Mouse (Mus musculus): Measurements from ENCODE around the gene Vmn1r228. TPM values are rescaled to one million over a fixed set of nuclear protein-coding genes. Genes with fewer than 3 reads are reported as not detected.

Gene Vmn1r228
- not detected in 2 replicates for polyA plus RNA-seq (2015; fragmentation: Nextera tagmentation; extraction: Ambion mirVana)

DNA sequence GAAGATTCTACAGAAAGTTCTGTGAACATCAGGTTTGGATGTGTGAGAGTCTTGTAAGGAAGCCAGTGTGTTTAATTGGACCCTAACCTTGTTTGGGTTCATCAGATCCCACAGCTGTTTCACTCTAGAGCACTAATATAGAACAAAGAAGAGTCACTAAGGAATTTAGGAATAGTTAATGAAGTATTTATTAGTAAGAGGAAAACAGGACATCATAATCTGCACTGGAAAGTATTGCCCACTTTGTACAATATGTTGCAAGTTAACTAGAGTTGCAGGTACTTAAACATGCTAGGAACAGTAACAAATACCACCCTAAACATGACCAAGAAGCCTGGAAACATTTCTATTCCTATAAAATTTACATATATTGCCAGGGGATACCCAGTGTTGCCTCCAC lies at the start of gene Vmn1r228:
Vmn1r228 (minus strand) TSS at position 101 of the 400 bp plus-strand sequence.
- Histone ChIP-seq H3K4me3 (ENCODE audit: low read depth, low read length) (no peak within 1 kb of the TSS), H3K27me3 (ENCODE audit: insufficient read depth, low read length) (no peaks in the 10 kb centered on the region), H3K27ac (ENCODE audit: low read depth) (no peak within 1 kb of the TSS), H3K4me2 (ENCODE audit: low read depth, low read length) (no peak within 1 kb of the TSS), H3K9me3 (ENCODE audit: low read length) (no peaks in the 10 kb centered on the region), H3K9ac (replicated peaks) (no peak within 1 kb of the TSS), H3K4me1 (ENCODE audit: insufficient read depth) (no peaks in the 10 kb centered on the region), H3K36me3 (replicated peaks; ENCODE audit: insufficient read depth, low read length) (no peaks in the 10 kb centered on the region)
- no peak for TF ChIP-seq CTCF (IDR thresholded peaks at IDR 0.05; ENCODE audit: low read depth)
- TF ChIP-seq EP300 (IDR thresholded peaks at IDR 0.05; ENCODE audit: low read depth), result no peak
- DNase-seq (no peak), ATAC-seq (no peak)

DNA sequence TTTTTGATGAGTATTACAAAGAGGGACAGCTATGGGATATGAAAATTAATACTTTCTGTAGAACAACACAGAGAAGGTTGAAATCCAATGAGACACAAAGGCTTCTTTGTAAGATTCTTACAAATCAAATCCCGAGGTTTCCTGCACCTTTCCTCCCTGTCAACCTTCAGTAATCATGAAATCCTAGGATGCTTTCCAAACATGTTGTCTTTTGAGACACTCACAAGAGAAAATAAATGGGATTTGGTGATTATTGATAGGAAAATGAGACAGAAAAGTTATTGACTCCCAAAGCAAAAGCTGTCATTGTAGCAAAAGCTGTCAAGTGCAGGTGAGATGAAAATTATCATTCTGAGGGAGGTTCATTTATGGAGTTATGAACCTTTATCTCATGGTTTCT lies 25.3 kb upstream of the Vmn1r228 start, which contains the start of gene Vmn1r229:
Vmn1r229 (plus strand) TSS at position 301 of the 400 bp plus-strand sequence.
- H3K4me3 ChIP-seq (ENCODE audit: low read depth, low read length), result no peak within 1 kb of the TSS
- TF ChIP-seq CTCF (IDR thresholded peaks at IDR 0.05; ENCODE audit: low read depth) (no peak), EP300 (IDR thresholded peaks at IDR 0.05; ENCODE audit: low read depth) (no peak)
- no peaks in the 10 kb centered on the region for H3K36me3 ChIP-seq (replicated peaks; ENCODE audit: insufficient read depth, low read length)
- H3K9ac ChIP-seq (replicated peaks), result no peak within 1 kb of the TSS
- ATAC-seq (no peak), DNase-seq (no peak)
- 52% methylated on average over 1 of the region's 1 CpGs for WGBS (ENCODE audit: insufficient replicate concordance)
- H3K4me1 ChIP-seq (ENCODE audit: insufficient read depth), result no peaks in the 10 kb centered on the region
- H3K27me3 ChIP-seq (ENCODE audit: insufficient read depth, low read length), result no peaks in the 10 kb centered on the region
- H3K27ac ChIP-seq (ENCODE audit: low read depth), result no peak within 1 kb of the TSS
- no peak within 1 kb of the TSS for H3K4me2 ChIP-seq (ENCODE audit: low read depth, low read length)
- H3K9me3 ChIP-seq (ENCODE audit: low read length), result no peaks in the 10 kb centered on the region

DNA sequence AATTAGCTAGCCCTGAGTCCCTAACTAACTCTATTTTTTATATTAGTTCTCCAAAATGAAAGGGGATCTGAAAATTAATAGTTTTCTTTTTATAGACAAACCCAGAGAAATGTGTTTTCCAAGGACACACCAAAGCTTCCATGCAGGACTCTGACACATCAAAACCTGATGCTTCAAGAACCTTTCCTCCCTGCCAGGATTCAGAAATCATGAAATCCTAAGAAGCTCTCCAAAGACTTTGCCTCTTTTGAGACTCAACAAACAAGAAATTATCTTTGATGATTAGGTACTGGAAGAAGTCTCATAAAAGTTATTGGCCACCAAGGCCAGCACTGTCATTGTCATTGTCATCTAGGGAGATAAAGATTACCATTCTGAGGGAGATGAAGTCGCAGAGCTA lies 56.4 kb downstream of the Vmn1r228 start, which contains the start of gene Vmn1r227:
Vmn1r227 (plus strand) TSS at position 301 of the 400 bp plus-strand sequence.
- TF ChIP-seq EP300 (IDR thresholded peaks at IDR 0.05; ENCODE audit: low read depth), result no peak
- no peak for TF ChIP-seq CTCF (IDR thresholded peaks at IDR 0.05; ENCODE audit: low read depth)
- Histone ChIP-seq H3K4me2 (ENCODE audit: low read depth, low read length) (no peak within 1 kb of the TSS), H3K36me3 (replicated peaks; ENCODE audit: insufficient read depth, low read length) (no peaks in the 10 kb centered on the region), H3K27me3 (ENCODE audit: insufficient read depth, low read length) (no peaks in the 10 kb centered on the region), H3K4me1 (ENCODE audit: insufficient read depth) (no peaks in the 10 kb centered on the region), H3K9me3 (ENCODE audit: low read length) (no peaks in the 10 kb centered on the region), H3K27ac (ENCODE audit: low read depth) (no peak within 1 kb of the TSS), H3K9ac (replicated peaks) (no peak within 1 kb of the TSS), H3K4me3 (ENCODE audit: low read depth, low read length) (no peak within 1 kb of the TSS)
- WGBS (ENCODE audit: insufficient replicate concordance), result 46% methylated on average over 1 of the region's 1 CpGs
- no peak for ATAC-seq
- no peak for DNase-seq

Other genes starting within 250 kb of the Vmn1r228 start
- gene Vmn2r109, start 221.4 kb downstream of the Vmn1r228 start, polyA plus RNA-seq (2015; fragmentation: Nextera tagmentation; extraction: Ambion mirVana), result not detected in 2 replicates
- gene Vmn2r110, start 189.7 kb downstream of the Vmn1r228 start, polyA plus RNA-seq (2015; fragmentation: Nextera tagmentation; extraction: Ambion mirVana), result not detected in 2 replicates
- gene Fpr-rs3, start 161.3 kb downstream of the Vmn1r228 start, polyA plus RNA-seq (2015; fragmentation: Nextera tagmentation; extraction: Ambion mirVana), result not detected in 2 replicates
- not detected in 2 replicates for gene Vmn1r226, start 103.3 kb downstream of the Vmn1r228 start, polyA plus RNA-seq (2015; fragmentation: Nextera tagmentation; extraction: Ambion mirVana)
- not detected in 2 replicates for gene Vmn1r227, start 56.3 kb downstream of the Vmn1r228 start, polyA plus RNA-seq (2015; fragmentation: Nextera tagmentation; extraction: Ambion mirVana)
- not detected in 2 replicates for gene Vmn1r229, start 25.4 kb upstream of the Vmn1r228 start, polyA plus RNA-seq (2015; fragmentation: Nextera tagmentation; extraction: Ambion mirVana)
- not detected in 2 replicates for gene Vmn1r230, start 54.3 kb upstream of the Vmn1r228 start, polyA plus RNA-seq (2015; fragmentation: Nextera tagmentation; extraction: Ambion mirVana)
- gene Vmn1r231, start 118.9 kb upstream of the Vmn1r228 start, polyA plus RNA-seq (2015; fragmentation: Nextera tagmentation; extraction: Ambion mirVana), result not detected in 2 replicates
- not detected in 2 replicates for gene Vmn1r232, start 133.6 kb upstream of the Vmn1r228 start, polyA plus RNA-seq (2015; fragmentation: Nextera tagmentation; extraction: Ambion mirVana)
- gene Ppp2r1a, start 159.2 kb upstream of the Vmn1r228 start, polyA plus RNA-seq (2015; fragmentation: Nextera tagmentation; extraction: Ambion mirVana), result 63.8 and 65.8 TPM in 2 replicates
- gene Vmn1r233, start 210.3 kb upstream of the Vmn1r228 start, polyA plus RNA-seq (2015; fragmentation: Nextera tagmentation; extraction: Ambion mirVana), result not detected in 2 replicates
- gene Zfp160, start 222.7 kb upstream of the Vmn1r228 start, polyA plus RNA-seq (2015; fragmentation: Nextera tagmentation; extraction: Ambion mirVana), result 2.5 and 3.3 TPM in 2 replicates